Mouse (Mus musculus) ES-E14 (cell line): ENCODE measurements around the gene Hfe2.

Source experiments
- CHD2 ChIP-seq: IDR thresholded peaks from 2 replicates; pipeline ENCODE4 v1.6.1; 2014; ENCODE audit warnings: mild to moderate bottlenecking, low read depth, low read length, inconsistent platforms
- MAFK ChIP-seq: IDR thresholded peaks from 2 replicates; pipeline ENCODE4 v1.6.1; 2014; ENCODE audit warnings: mild to moderate bottlenecking, low read depth, low read length, inconsistent platforms; ENCODE audit not compliant: insufficient read depth
- ZNF384 ChIP-seq: IDR thresholded peaks from 2 replicates; pipeline ENCODE4 v1.6.1; 2012; ENCODE audit warnings: low read depth, low read length, inconsistent platforms

GRCm38 (mm10) chr3:96498476-96499245 is 26.3 kb upstream of the Hfe2 start:
- TF ChIP-seq CHD2 (no peak), MAFK (no peak), ZNF384 (no peak)
